Mouse (Mus musculus) erythroblast, embryonic 14.5 days (primary cell): ENCODE measurements at regions not wholly inside any gene's neighbourhood (a gene's known extent, or its start where the extent isn't known, plus 50 kb on each side); places are given as distances from the start of the nearest gene placed in this dataset.

ENCODE experiments used
- GATA1 ChIP-seq: IDR thresholded peaks from 2 replicates; pipeline ENCODE4 v1.6.1; 2012; ENCODE audit warnings: low read length, inconsistent platforms, mixed read lengths
- TAL1 ChIP-seq: IDR thresholded peaks from 3 replicates; pipeline ENCODE4 v1.6.1; 2012; ENCODE audit warnings: low read length, inconsistent platforms, mixed read lengths

GRCm38 (mm10) chr2:168840853-168841712 is 73.3 kb upstream of the Sall4 start:
- TF ChIP-seq TAL1 (no peak), GATA1 (no peak)
